Mouse (Mus musculus): ENCODE results near the gene Rbfox3.

DNA sequence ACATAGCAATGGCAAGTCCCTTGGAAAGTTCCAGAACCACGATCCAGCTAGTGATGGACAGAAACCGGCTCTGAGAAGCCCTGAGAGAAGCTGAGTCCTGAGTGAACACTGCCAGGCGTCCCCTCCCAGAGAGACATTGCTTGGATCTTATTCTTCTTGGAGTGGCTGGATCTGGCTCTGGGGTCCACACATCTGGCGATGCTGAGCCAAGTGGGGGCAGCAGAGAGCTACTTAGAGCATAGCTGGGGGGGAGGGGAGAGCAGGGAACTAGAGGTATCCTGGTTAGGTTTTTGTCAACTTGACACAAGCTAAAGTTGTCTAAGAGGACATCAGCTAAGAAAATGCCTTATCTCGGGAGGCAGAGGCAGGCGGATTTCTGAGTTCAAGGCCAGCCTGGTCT, 170.1 kb downstream of the Rbfox3 start:
- TF ChIP-seq POLR2A (IDR thresholded peaks at IDR 0.05; ENCODE audit: low read depth, low read length) (no peak), CTCF (IDR thresholded peaks at IDR 0.05; ENCODE audit: extremely low read depth, insufficient read depth, insufficient read length, insufficient replicate concordance) (no peak)
